Mouse (Mus musculus) liver, embryonic 14.5 days (tissue): ENCODE data around the gene Ahctf1. TPM values are rescaled to one million over a fixed set of nuclear protein-coding genes. Genes with fewer than 3 reads are reported as not detected.

Source experiments
- ATAC-seq: fragments of 200-750 bp; cut with Nextera tagmentation; 2 replicates; pipeline ENCODE4 v1.8.0; 2017; ENCODE audit warnings: moderate number of reproducible peaks, mild to moderate bottlenecking, moderate library complexity; ENCODE audit not compliant: insufficient read depth
- DNase-seq, 3 experiments: peaks; one replicate each; pipeline ENCODE4 v3.0.0-alpha.2; 2012 to 2013; ENCODE audit warnings: low read depth in 3 of 3, low spot score in 3 of 3
- H3K27ac ChIP-seq: fragments of 300-500 bp; sonication (generic); 2 replicates; pipeline ENCODE4 v1.5.1; 2014; ENCODE audit warnings: moderate library complexity, mild to moderate bottlenecking, control low read depth, inconsistent platforms
- H3K27me3 ChIP-seq: fragments of 300-500 bp; sonication (generic); 2 replicates; pipeline ENCODE4 v1.6.1; 2014; ENCODE audit warnings: mild to moderate bottlenecking, low read length, moderate library complexity; ENCODE audit not compliant: control insufficient read depth, insufficient read depth
- H3K36me3 ChIP-seq: fragments of 300-500 bp; sonication (generic); replicated peaks from 2 replicates; pipeline ENCODE4 v1.6.1; 2014; ENCODE audit warnings: low read depth; ENCODE audit not compliant: control insufficient read depth, insufficient read depth
- H3K4me1 ChIP-seq, 2 experiments: fragments of 200-500 bp in 1 of 2; fragments of 300-500 bp in 1 of 2; sonication (generic) in 1 of 2; replicated peaks; 2 replicates each; pipeline ENCODE4 v1.6.1; 2012 to 2014; ENCODE audit warnings: antibody characterized with exemption in 1 of 2, inconsistent platforms in 1 of 2, low read length in 1 of 2; ENCODE audit not compliant: control insufficient read depth in 2 of 2, insufficient read depth in 2 of 2
- H3K4me2 ChIP-seq: fragments of 300-500 bp; sonication (generic); 2 replicates; pipeline ENCODE4 v1.6.1; 2014; ENCODE audit warnings: low read depth, mild to moderate bottlenecking, control low read depth, moderate library complexity
- H3K4me3 ChIP-seq, 2 experiments: fragments of 200-500 bp in 1 of 2; fragments of 300-500 bp in 1 of 2; sonication (generic) in 1 of 2; 2 replicates each; pipeline ENCODE4 v1.5.1; 2012 to 2014; ENCODE audit warnings: low read depth in 2 of 2, low read length in 2 of 2, mild to moderate bottlenecking in 2 of 2, control low read depth in 1 of 2, inconsistent platforms in 1 of 2, moderate library complexity in 1 of 2; ENCODE audit not compliant: insufficient read depth in 1 of 2
- H3K9ac ChIP-seq: fragments of 300-500 bp; sonication (generic); replicated peaks from 2 replicates; pipeline ENCODE4 v1.6.1; 2014; ENCODE audit warnings: mild to moderate bottlenecking, control low read depth, moderate library complexity
- H3K9me3 ChIP-seq: fragments of 300-500 bp; sonication (generic); 2 replicates; pipeline ENCODE4 v1.6.1; 2016; ENCODE audit warnings: low read length, mixed read lengths; ENCODE audit not compliant: control insufficient read depth
- CTCF ChIP-seq: IDR thresholded peaks from 2 replicates; pipeline ENCODE4 v1.5.1; 2016; ENCODE audit warnings: antibody characterized with exemption, low read depth, control low read depth
- EP300 ChIP-seq: IDR thresholded peaks from 2 replicates; pipeline ENCODE4 v1.6.1; 2016; ENCODE audit warnings: antibody characterized with exemption, low read depth
- WGBS: fragments of 180-500 bp; shearing (Covaris S2); extraction: QIAGEN DNeasy Blood & Tissue Kit; methylation state at CpG from one replicate; pipeline ENCODE4 v1.1.7; 2014; ENCODE audit not compliant: insufficient replicate concordance; 5-methylcytosine and 5-hydroxymethylcytosine counted together
- polyA plus RNA-seq, 2 experiments: library from polyadenylated mRNA; depleted of rRNA in 1 of 2; stranded (reverse) in 1 of 2; unstranded in 1 of 2; fragments of >200 nt; fragmentation: Nextera tagmentation in 1 of 2; extraction: Ambion mirVana in 1 of 2; gene quantifications; 2 replicates each; pipeline versions ENCODE4 v1.2.1 to v1.2.3; 2012 to 2014

Ahctf1 gene
- polyA plus RNA-seq, 2 experiments: 19.2 to 25.5 TPM

GRCm38 (mm10) chr1:179787281-179787680 lies 16.2 kb downstream of the Ahctf1 start:
- 42% methylated on average over 4 of the region's 4 CpGs for WGBS
- peaks cover 86% of the 10 kb centered on the region for H3K36me3 ChIP-seq
- no peaks in the 10 kb centered on the region for H3K9me3 ChIP-seq

GRCm38 (mm10) chr1:179785502-179785901 lies 18.0 kb downstream of the Ahctf1 start:
- no peak overlapping the region for H3K4me3 ChIP-seq
- no peaks in the 10 kb centered on the region for H3K4me1 ChIP-seq
- no peak overlapping the region for H3K4me2 ChIP-seq
- TF ChIP-seq CTCF (no peak), EP300 (no peak)
- 76% methylated on average over 5 of the region's 5 CpGs for WGBS
- DNase-seq: no peak
- H3K27ac ChIP-seq: no peak overlapping the region
- no peaks in the 10 kb centered on the region for H3K27me3 ChIP-seq
- no peak for ATAC-seq
- H3K36me3 ChIP-seq: peaks cover 85% of the 10 kb centered on the region
- H3K9me3 ChIP-seq: no peaks in the 10 kb centered on the region
- no peak overlapping the region for H3K9ac ChIP-seq

More at GRCm38 (mm10) chr1:179787281-179787680, 16.2 kb downstream of the Ahctf1 start:
- no peak overlapping the region for H3K4me2 ChIP-seq
- DNase-seq: no peak
- no peak overlapping the region for H3K4me3 ChIP-seq
- peaks cover 0 to 1% of the 10 kb centered on the region in 2 experiments; a peak in 1 of 4 replicates for H3K4me1 ChIP-seq
- no peak for TF ChIP-seq EP300
- no peak for TF ChIP-seq CTCF
- H3K27me3 ChIP-seq: no peaks in the 10 kb centered on the region
- ATAC-seq: no peak
- H3K27ac ChIP-seq: no peak overlapping the region
- H3K9ac ChIP-seq: no peak overlapping the region

- 80% methylated on average over 4 of the region's 4 CpGs for WGBS
- TF ChIP-seq CTCF (no peak), EP300 (no peak)
- peaks cover 84% of the 10 kb centered on the region for H3K36me3 ChIP-seq
Measured at GRCm38 (mm10) chr1:179784098-179784497, 19.4 kb downstream of the Ahctf1 start.

GRCm38 (mm10) chr1:179776831-179777230 lies 26.6 kb downstream of the Ahctf1 start:
- Histone ChIP-seq H3K27ac (no peak overlapping the region), H3K9me3 (no peaks in the 10 kb centered on the region), H3K4me1 (no peaks in the 10 kb centered on the region), H3K36me3 (peaks cover 84% of the 10 kb centered on the region), H3K4me3 (no peak overlapping the region), H3K9ac (no peak overlapping the region), H3K27me3 (no peaks in the 10 kb centered on the region), H3K4me2 (no peak overlapping the region)
- no peak for DNase-seq
- ATAC-seq: no peak
- WGBS: 92% methylated on average over 8 of the region's 8 CpGs
- TF ChIP-seq CTCF: no peak
- no peak for TF ChIP-seq EP300

More at GRCm38 (mm10) chr1:179784098-179784497, 19.4 kb downstream of the Ahctf1 start:
- ATAC-seq (no peak), DNase-seq (no peak)
- no peaks in the 10 kb centered on the region for H3K9me3 ChIP-seq
- no peak overlapping the region for H3K4me3 ChIP-seq
- H3K27ac ChIP-seq: no peak overlapping the region
- H3K27me3 ChIP-seq: no peaks in the 10 kb centered on the region
- no peak overlapping the region for H3K4me2 ChIP-seq
- no peak overlapping the region; the same call in 1 of the 2 replicates for H3K9ac ChIP-seq
- no peaks in the 10 kb centered on the region for H3K4me1 ChIP-seq

- TF ChIP-seq CTCF: no peak
- no peak for TF ChIP-seq EP300
- H3K27ac ChIP-seq: no peak overlapping the region
- H3K9me3 ChIP-seq: no peaks in the 10 kb centered on the region
- no peak overlapping the region for H3K4me2 ChIP-seq
- no peak overlapping the region for H3K9ac ChIP-seq
- DNase-seq: no peak
- 80% methylated on average over 4 of the region's 4 CpGs for WGBS
- H3K36me3 ChIP-seq: peaks cover 74% of the 10 kb centered on the region
- no peaks in the 10 kb centered on the region for H3K27me3 ChIP-seq
- ATAC-seq: no peak
- H3K4me3 ChIP-seq: no peak overlapping the region
- H3K4me1 ChIP-seq: no peaks in the 10 kb centered on the region
Measured at GRCm38 (mm10) chr1:179760553-179760952, 42.9 kb downstream of the Ahctf1 start.
